Mouse (Mus musculus) liver, adult 2 months (tissue): ENCODE measurements around the gene Nsmf.

Experiments
- CTCF ChIP-seq: fragments of 200-500 bp; IDR thresholded peaks from 2 replicates; pipeline ENCODE4 v1.5.1; 2011; ENCODE audit warnings: low read depth, low read length, control low read depth
- POLR2A ChIP-seq: fragments of 200-500 bp; IDR thresholded peaks from 2 replicates; pipeline ENCODE4 v1.6.1; 2011; ENCODE audit warnings: low read length, control low read depth; ENCODE audit not compliant: insufficient read depth; ENCODE audit errors: extremely low read depth

- TF ChIP-seq CTCF (no peak), POLR2A (no peak)
Measured at GRCm38 (mm10) chr2:25058926-25059325, 4.8 kb downstream of the Nsmf start.
